Mouse (Mus musculus) liver, adult 2 months (tissue): ENCODE data around the gene Zeb2.

Experiments used
- CTCF ChIP-seq: fragments of 200-500 bp; IDR thresholded peaks from 2 replicates; pipeline ENCODE4 v1.5.1; 2011; ENCODE audit warnings: low read depth, low read length, control low read depth
- POLR2A ChIP-seq: fragments of 200-500 bp; IDR thresholded peaks from 2 replicates; pipeline ENCODE4 v1.6.1; 2011; ENCODE audit warnings: low read length, control low read depth; ENCODE audit not compliant: insufficient read depth; ENCODE audit errors: extremely low read depth

GRCm38 (mm10) chr2:45113912-45114311 is 3.3 kb downstream of the Zeb2 start:
- TF ChIP-seq POLR2A (no peak), CTCF (no peak)
